Mouse (Mus musculus) heart, embryonic 14.5 days (tissue): ENCODE measurements around the gene Banp. TPM values are rescaled to one million over a fixed set of nuclear protein-coding genes. Genes with fewer than 3 reads are reported as not detected.

ENCODE experiments used
- ATAC-seq: fragments of 200-750 bp; cut with Nextera tagmentation; 2 replicates; pipeline ENCODE4 v1.8.0; 2017; ENCODE audit warnings: low read depth, moderate TSS enrichment; ENCODE audit not compliant: insufficient number of reproducible peaks, insufficient read depth, low FRiP score
- H3K27ac ChIP-seq, 2 experiments: fragments of 200-500 bp in 1 of 2; fragments of 300-500 bp in 1 of 2; sonication (generic) in 1 of 2; replicated peaks in 1 of 2; 2 replicates each; pipeline ENCODE4 v1.5.1; 2012 to 2014; ENCODE audit warnings: low read depth in 2 of 2, low read length in 2 of 2, control low read depth in 1 of 2, mild to moderate bottlenecking in 1 of 2, mixed read lengths in 1 of 2; ENCODE audit not compliant: control insufficient read depth in 1 of 2, insufficient read depth in 1 of 2
- H3K27me3 ChIP-seq: fragments of 300-500 bp; sonication (generic); 2 replicates; pipeline ENCODE4 v1.6.1; 2014; ENCODE audit warnings: mild to moderate bottlenecking, low read length, control low read depth; ENCODE audit not compliant: control insufficient read depth, insufficient read depth
- H3K36me3 ChIP-seq: fragments of 300-500 bp; sonication (generic); 2 replicates; pipeline ENCODE4 v1.6.1; 2014; ENCODE audit warnings: mild to moderate bottlenecking, control low read depth, low read length, mixed read lengths; ENCODE audit not compliant: control insufficient read depth, insufficient read depth
- H3K4me1 ChIP-seq, 2 experiments: fragments of 200-500 bp in 1 of 2; fragments of 300-500 bp in 1 of 2; sonication (generic) in 1 of 2; 2 replicates each; pipeline ENCODE4 v1.6.1; 2012 to 2014; ENCODE audit warnings: low read length in 2 of 2, control low read depth in 1 of 2, mixed read lengths in 1 of 2; ENCODE audit not compliant: control insufficient read depth in 2 of 2, insufficient read depth in 2 of 2
- H3K4me2 ChIP-seq: fragments of 300-500 bp; sonication (generic); 2 replicates; pipeline ENCODE4 v1.6.1; 2014; ENCODE audit warnings: mild to moderate bottlenecking, low read length
- H3K4me3 ChIP-seq, 2 experiments: fragments of 200-500 bp in 1 of 2; fragments of 300-500 bp in 1 of 2; sonication (generic) in 1 of 2; 2 replicates each; pipeline ENCODE4 v1.5.1; 2012 to 2014; ENCODE audit warnings: low read length in 2 of 2, mild to moderate bottlenecking in 2 of 2, control low read depth in 1 of 2, low read depth in 1 of 2, moderate library complexity in 1 of 2; ENCODE audit not compliant: control insufficient read depth in 1 of 2, insufficient read depth in 1 of 2
- H3K9ac ChIP-seq: fragments of 300-500 bp; sonication (generic); 2 replicates; pipeline ENCODE4 v1.6.1; 2014; ENCODE audit warnings: mild to moderate bottlenecking, low read length
- H3K9me3 ChIP-seq: fragments of 300-500 bp; sonication (generic); 2 replicates; pipeline ENCODE4 v1.6.1; 2016; ENCODE audit warnings: low read length, control low read depth; ENCODE audit not compliant: control insufficient read depth
- WGBS: fragments of 180-500 bp; shearing (Covaris S2); extraction: QIAGEN DNeasy Blood & Tissue Kit; methylation state at CpG from one replicate; pipeline ENCODE4 v1.1.7; 2014; 5-methylcytosine and 5-hydroxymethylcytosine counted together
- polyA plus RNA-seq: library from polyadenylated mRNA; unstranded; fragments of >200 nt; fragmentation: Nextera tagmentation; extraction: Ambion mirVana; gene quantifications from 2 replicates; pipeline ENCODE4 v1.2.1, GENCODE M21; 2014

Gene Banp
- polyA plus RNA-seq, 1 experiment from 2014 or later = 21.2 TPM

- Histone ChIP-seq H3K36me3 (no peaks in the 10 kb centered on the region), H3K27ac (no peak overlapping the region), H3K27me3 (peaks cover 3% of the 10 kb centered on the region; the same call in 1 of the 2 replicates), H3K9me3 (no peaks in the 10 kb centered on the region), H3K4me2 (no peak overlapping the region), H3K4me3 (no peak overlapping the region), H3K4me1 (no peaks in the 10 kb centered on the region), H3K9ac (no peak overlapping the region)
- WGBS = 65% methylated on average over 11 of the region's 11 CpGs
- no peak for ATAC-seq
Measured at GRCm38 (mm10) chr8:122069281-122069680, 119.7 kb downstream of the Banp start.

- Histone ChIP-seq H3K36me3 (no peaks in the 10 kb centered on the region), H3K27ac (no peak overlapping the region), H3K27me3 (peaks cover 8% of the 10 kb centered on the region), H3K9ac (no peak overlapping the region), H3K4me3 (no peak overlapping the region), H3K4me2 (no peak overlapping the region), H3K4me1 (peaks cover 3 to 4% of the 10 kb centered on the region in 2 experiments; a peak in 3 of 4 replicates), H3K9me3 (no peaks in the 10 kb centered on the region)
- no peak for ATAC-seq
- 67% methylated on average over 4 of the region's 4 CpGs for WGBS
Measured at GRCm38 (mm10) chr8:122071193-122071592, 121.6 kb downstream of the Banp start.

- peaks cover 17% of the 10 kb centered on the region for H3K27me3 ChIP-seq
- peaks cover 7 to 8% of the 10 kb centered on the region in 2 experiments for H3K4me1 ChIP-seq
- H3K36me3 ChIP-seq = no peaks in the 10 kb centered on the region
- no peak for ATAC-seq
- H3K9ac ChIP-seq = no peak overlapping the region
- no peaks in the 10 kb centered on the region for H3K9me3 ChIP-seq
- H3K4me3 ChIP-seq = no peak overlapping the region
- WGBS = 46% methylated on average over 9 of the region's 9 CpGs
- no peak overlapping the region for H3K27ac ChIP-seq
- no peak overlapping the region for H3K4me2 ChIP-seq
Measured at GRCm38 (mm10) chr8:122073964-122074363, 124.4 kb downstream of the Banp start.

- Histone ChIP-seq H3K4me3 (no peak overlapping the region), H3K27me3 (peaks cover 17% of the 10 kb centered on the region)
Measured at GRCm38 (mm10) chr8:122074442-122074841, 124.9 kb downstream of the Banp start.

GRCm38 (mm10) chr8:122074977-122075376, 125.4 kb downstream of the Banp start:
- no peak for ATAC-seq
- Histone ChIP-seq H3K27me3 (peaks cover 17% of the 10 kb centered on the region), H3K9me3 (no peaks in the 10 kb centered on the region), H3K36me3 (no peaks in the 10 kb centered on the region), H3K9ac (no peak overlapping the region), H3K4me3 (no peak overlapping the region), H3K27ac (no peak overlapping the region), H3K4me1 (peaks cover 7 to 8% of the 10 kb centered on the region in 2 experiments), H3K4me2 (no peak overlapping the region)
- 65% methylated on average over 4 of the region's 4 CpGs for WGBS

More at GRCm38 (mm10) chr8:122074442-122074841, 124.9 kb downstream of the Banp start:
- Histone ChIP-seq H3K36me3 (no peaks in the 10 kb centered on the region), H3K9ac (no peak overlapping the region), H3K9me3 (no peaks in the 10 kb centered on the region), H3K4me1 (peaks cover 7 to 8% of the 10 kb centered on the region in 2 experiments), H3K4me2 (no peak overlapping the region), H3K27ac (no peak overlapping the region)
- WGBS = 57% methylated on average over 9 of the region's 9 CpGs
- ATAC-seq = no peak

GRCm38 (mm10) chr8:122076183-122076842, 126.8 kb downstream of the Banp start:
- H3K9me3 ChIP-seq = no peaks in the 10 kb centered on the region
- H3K27ac ChIP-seq = no peak overlapping the region
- H3K4me1 ChIP-seq = peaks cover 7 to 10% of the 10 kb centered on the region in 2 experiments
- no peak overlapping the region; the same call in 1 of the 2 replicates for H3K4me2 ChIP-seq
- no peaks in the 10 kb centered on the region for H3K36me3 ChIP-seq
- WGBS = 14% methylated on average over 23 of the region's 23 CpGs
- no peak for ATAC-seq
- H3K4me3 ChIP-seq = no peak overlapping the region
- H3K27me3 ChIP-seq = peaks cover 14% of the 10 kb centered on the region
- H3K9ac ChIP-seq = 0 out of 2 replicates have a peak overlapping the region, but pooled peaks have one; percentile 17

- H3K4me3 ChIP-seq = no peak overlapping the region
- H3K36me3 ChIP-seq = no peaks in the 10 kb centered on the region
- no peak overlapping the region for H3K27ac ChIP-seq
- no peak overlapping the region for H3K4me2 ChIP-seq
- whole genome bisulfite sequencing = 82% methylated on average over 12 of the region's 12 CpGs
- no peak for ATAC-seq
- no peak overlapping the region for H3K9ac ChIP-seq
- no peaks in the 10 kb centered on the region for H3K9me3 ChIP-seq
- peaks cover 14% of the 10 kb centered on the region for H3K27me3 ChIP-seq
- H3K4me1 ChIP-seq = peaks cover 9 to 10% of the 10 kb centered on the region in 2 experiments
Measured at GRCm38 (mm10) chr8:122078321-122078720, 128.8 kb downstream of the Banp start.
